Mouse (Mus musculus) megakaryocyte, embryonic 14.5 days (primary cell): Measurements from ENCODE around the gene Adamtsl1. TPM values are rescaled to one million over a fixed set of nuclear protein-coding genes. Genes with fewer than 3 reads are reported as not detected.

Experiments
- H3K27me3 ChIP-seq: replicated peaks from 2 replicates; pipeline ENCODE3; 2012; ENCODE audit warnings: inconsistent platforms
- H3K36me3 ChIP-seq: replicated peaks from 2 replicates; pipeline ENCODE3; 2012; ENCODE audit warnings: low read length, inconsistent platforms, mixed read lengths
- H3K4me1 ChIP-seq: 2 replicates; pipeline ENCODE4 v1.6.1; 2012; ENCODE audit warnings: inconsistent platforms
- H3K4me3 ChIP-seq: replicated peaks from 2 replicates; pipeline ENCODE3; 2012; ENCODE audit warnings: moderate library complexity, mild to moderate bottlenecking, inconsistent platforms
- H3K9me3 ChIP-seq: 2 replicates; pipeline ENCODE4 v1.6.1; 2012; ENCODE audit warnings: inconsistent platforms
- FLI1 ChIP-seq: IDR thresholded peaks from 2 replicates; pipeline ENCODE4 v1.6.1; 2012; ENCODE audit warnings: low read length, inconsistent platforms, mixed read lengths
- GATA1 ChIP-seq: IDR thresholded peaks from 3 replicates; pipeline ENCODE4 v1.6.1; 2012; ENCODE audit warnings: mixed read lengths, low read length, inconsistent platforms, borderline replicate concordance
- polyA plus RNA-seq: library from polyadenylated mRNA; stranded (reverse); fragments of >175 nt; gene quantifications from 2 replicates; pipeline ENCODE4 v1.2.3, GENCODE M21; 2012; ENCODE audit warnings: low replicate concordance; ENCODE audit not compliant: insufficient read depth

The Adamtsl1 gene
- polyA plus RNA-seq, 1 experiment, result 0.44 TPM

- H3K27me3 ChIP-seq, result no peaks in the 10 kb centered on the region
- no peaks in the 10 kb centered on the region for H3K4me1 ChIP-seq
- no peaks in the 10 kb centered on the region for H3K36me3 ChIP-seq
- H3K4me3 ChIP-seq, result no peak overlapping the region
- peaks cover 2% of the 10 kb centered on the region; the same call in 1 of the 2 replicates for H3K9me3 ChIP-seq
- TF ChIP-seq FLI1, result no peak
- TF ChIP-seq GATA1, result no peak
These were observed 594.4 kb downstream of the Adamtsl1 start for GRCm38 (mm10) chr4:86108325-86108724.

- Histone ChIP-seq H3K36me3 (no peaks in the 10 kb centered on the region), H3K9me3 (no peaks in the 10 kb centered on the region), H3K4me1 (no peaks in the 10 kb centered on the region), H3K27me3 (no peaks in the 10 kb centered on the region), H3K4me3 (no peak overlapping the region)
- no peak for TF ChIP-seq FLI1
- TF ChIP-seq GATA1, result no peak
These were observed 605.1 kb downstream of the Adamtsl1 start for GRCm38 (mm10) chr4:86119067-86119466.

GRCm38 (mm10) chr4:86122431-86122830 lies 608.5 kb downstream of the Adamtsl1 start:
- Histone ChIP-seq H3K9me3 (no peaks in the 10 kb centered on the region), H3K4me3 (no peak overlapping the region), H3K36me3 (no peaks in the 10 kb centered on the region), H3K4me1 (no peaks in the 10 kb centered on the region), H3K27me3 (no peaks in the 10 kb centered on the region)
- TF ChIP-seq FLI1 (no peak), GATA1 (no peak)

GRCm38 (mm10) chr4:86124374-86124773 lies 610.4 kb downstream of the Adamtsl1 start:
- no peaks in the 10 kb centered on the region for H3K9me3 ChIP-seq
- TF ChIP-seq GATA1 (no peak), FLI1 (no peak)
- H3K27me3 ChIP-seq, result no peaks in the 10 kb centered on the region
- no peak overlapping the region for H3K4me3 ChIP-seq
- H3K4me1 ChIP-seq, result no peaks in the 10 kb centered on the region
- H3K36me3 ChIP-seq, result no peaks in the 10 kb centered on the region

GRCm38 (mm10) chr4:86126636-86127035 lies 612.7 kb downstream of the Adamtsl1 start:
- TF ChIP-seq FLI1 (no peak), GATA1 (no peak)
- Histone ChIP-seq H3K9me3 (no peaks in the 10 kb centered on the region), H3K27me3 (no peaks in the 10 kb centered on the region)

GRCm38 (mm10) chr4:86158551-86158950 lies 644.6 kb downstream of the Adamtsl1 start:
- no peaks in the 10 kb centered on the region for H3K4me1 ChIP-seq
- no peaks in the 10 kb centered on the region for H3K9me3 ChIP-seq
- H3K27me3 ChIP-seq, result no peaks in the 10 kb centered on the region
- no peak overlapping the region for H3K4me3 ChIP-seq
- H3K36me3 ChIP-seq, result no peaks in the 10 kb centered on the region
- TF ChIP-seq FLI1, result no peak
- TF ChIP-seq GATA1, result no peak

More at GRCm38 (mm10) chr4:86126636-86127035, 612.7 kb downstream of the Adamtsl1 start:
- Histone ChIP-seq H3K4me1 (no peaks in the 10 kb centered on the region), H3K4me3 (no peak overlapping the region), H3K36me3 (no peaks in the 10 kb centered on the region)

- Histone ChIP-seq H3K9me3 (no peaks in the 10 kb centered on the region), H3K27me3 (no peaks in the 10 kb centered on the region), H3K4me3 (no peak overlapping the region), H3K4me1 (no peaks in the 10 kb centered on the region), H3K36me3 (no peaks in the 10 kb centered on the region)
- no peak for TF ChIP-seq GATA1
- TF ChIP-seq FLI1, result no peak
These were observed 645.4 kb downstream of the Adamtsl1 start for GRCm38 (mm10) chr4:86159362-86159761.

- Histone ChIP-seq H3K36me3 (no peaks in the 10 kb centered on the region), H3K27me3 (no peaks in the 10 kb centered on the region), H3K9me3 (peaks cover 10% of the 10 kb centered on the region), H3K4me3 (no peak overlapping the region), H3K4me1 (no peaks in the 10 kb centered on the region)
- TF ChIP-seq FLI1 (no peak), GATA1 (no peak)
These were observed 656.8 kb downstream of the Adamtsl1 start for GRCm38 (mm10) chr4:86170763-86171162.

- no peak for TF ChIP-seq GATA1
- peaks cover 10% of the 10 kb centered on the region for H3K9me3 ChIP-seq
- H3K4me1 ChIP-seq, result no peaks in the 10 kb centered on the region
- H3K27me3 ChIP-seq, result no peaks in the 10 kb centered on the region
- no peaks in the 10 kb centered on the region for H3K36me3 ChIP-seq
- H3K4me3 ChIP-seq, result no peak overlapping the region
These were observed 657.5 kb downstream of the Adamtsl1 start for GRCm38 (mm10) chr4:86171461-86171860.

GRCm38 (mm10) chr4:86177471-86177870 lies 663.5 kb downstream of the Adamtsl1 start:
- H3K9me3 ChIP-seq, result peaks cover 6% of the 10 kb centered on the region
- TF ChIP-seq FLI1 (no peak), GATA1 (no peak)
- H3K4me3 ChIP-seq, result no peak overlapping the region
- H3K4me1 ChIP-seq, result no peaks in the 10 kb centered on the region
- H3K36me3 ChIP-seq, result no peaks in the 10 kb centered on the region
- H3K27me3 ChIP-seq, result no peaks in the 10 kb centered on the region

- Histone ChIP-seq H3K9me3 (peaks cover 6% of the 10 kb centered on the region), H3K4me3 (no peak overlapping the region), H3K27me3 (no peaks in the 10 kb centered on the region), H3K36me3 (no peaks in the 10 kb centered on the region), H3K4me1 (no peaks in the 10 kb centered on the region)
- TF ChIP-seq FLI1, result no peak
These were observed 664.1 kb downstream of the Adamtsl1 start for GRCm38 (mm10) chr4:86178116-86178515.
